Mouse (Mus musculus): ENCODE measurements around the gene Atp1b2. TPM values are rescaled to one million over a fixed set of nuclear protein-coding genes. Genes with fewer than 3 reads are reported as not detected.
A peak's percentile ranks its signal among the peaks of the same experiment; 100 is the strongest.
"Not testable (repeated sequence)": the region's sequence is repeated elsewhere in the genome, so short reads cannot be mapped to it uniquely, and the experiment has no call there.

The Atp1b2 gene
- polyA plus RNA-seq, 1 experiment from 2014 or later, result 22.0 TPM

DNA sequence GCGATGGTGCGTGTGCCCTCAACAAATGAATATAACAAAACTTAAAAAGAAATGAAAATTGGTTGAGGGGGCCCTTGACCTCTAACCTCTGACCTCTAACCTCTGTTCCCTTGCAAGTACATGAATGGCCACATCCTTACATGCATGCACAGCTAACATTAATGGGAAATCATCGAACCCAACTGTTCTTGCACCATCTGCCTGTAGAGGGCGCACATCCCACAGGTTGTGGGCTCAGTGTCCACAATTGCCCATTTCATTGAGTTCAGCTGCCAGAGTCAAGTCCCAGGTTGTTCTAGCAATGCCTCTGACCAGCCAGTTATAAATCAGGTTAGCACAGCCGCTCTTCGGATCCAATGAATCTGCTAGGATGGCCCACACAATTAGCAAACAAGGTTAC lies 22.5 kb upstream of the Atp1b2 start:
- Histone ChIP-seq H3K4me1 (ENCODE audit: control insufficient read depth, insufficient read depth, low read length) (no peaks in the 10 kb centered on the region), H3K4me3 (ENCODE audit: low read depth, low read length) (no peak overlapping the region), H3K27me3 (replicated peaks; ENCODE audit: control insufficient read depth, insufficient read depth, low read length) (no peaks in the 10 kb centered on the region), H3K27ac (ENCODE audit: low read depth, low read length) (no peak overlapping the region), H3K9ac (ENCODE audit: low read length) (no peak overlapping the region), H3K4me2 (ENCODE audit: low read length) (no peak overlapping the region), H3K36me3 (ENCODE audit: control insufficient read depth, insufficient read depth, low read length) (no peaks in the 10 kb centered on the region), H3K9me3 (replicated peaks; ENCODE audit: control insufficient read depth, low read length) (no peaks in the 10 kb centered on the region)
- no peak for ATAC-seq
- 37% methylated on average over 6 of the region's 6 CpGs for WGBS
- peak; percentile 83 for DNase-seq (ENCODE audit: low spot score)

DNA sequence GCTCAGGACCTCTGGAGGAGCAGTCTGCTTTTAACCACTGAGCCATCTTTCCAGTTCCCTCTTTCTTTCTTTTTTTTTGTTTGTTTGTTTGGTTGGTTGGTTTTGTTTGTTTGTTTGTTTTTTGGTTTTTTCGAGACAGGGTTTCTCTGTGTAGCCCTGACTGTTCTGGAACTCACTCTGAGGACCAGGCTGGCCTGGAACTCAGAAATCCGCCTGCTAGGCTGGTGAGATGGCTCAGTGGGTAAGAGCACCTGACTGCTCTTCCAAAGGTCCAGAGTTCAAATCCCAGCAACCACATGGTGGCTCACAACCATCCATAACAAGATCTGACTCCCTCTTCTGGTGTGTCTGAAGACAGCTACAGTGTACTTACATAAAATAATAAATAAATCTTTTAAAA lies 18.6 kb upstream of the Atp1b2 start:
- H3K4me3 ChIP-seq (ENCODE audit: low read depth, low read length); H3K27me3 ChIP-seq (replicated peaks; ENCODE audit: control insufficient read depth, insufficient read depth, low read length); H3K4me2 ChIP-seq (ENCODE audit: low read length); H3K27ac ChIP-seq (ENCODE audit: low read depth, low read length); H3K36me3 ChIP-seq (ENCODE audit: control insufficient read depth, insufficient read depth, low read length); ATAC-seq; H3K9ac ChIP-seq (ENCODE audit: low read length); DNase-seq (ENCODE audit: low spot score); H3K9me3 ChIP-seq (replicated peaks; ENCODE audit: control insufficient read depth, low read length): not testable (repeated sequence)
- H3K4me1 ChIP-seq (ENCODE audit: control insufficient read depth, insufficient read depth, low read length), result peaks cover 10% of the 10 kb centered on the region
- 84% methylated on average over 2 of the region's 2 CpGs for WGBS

DNA sequence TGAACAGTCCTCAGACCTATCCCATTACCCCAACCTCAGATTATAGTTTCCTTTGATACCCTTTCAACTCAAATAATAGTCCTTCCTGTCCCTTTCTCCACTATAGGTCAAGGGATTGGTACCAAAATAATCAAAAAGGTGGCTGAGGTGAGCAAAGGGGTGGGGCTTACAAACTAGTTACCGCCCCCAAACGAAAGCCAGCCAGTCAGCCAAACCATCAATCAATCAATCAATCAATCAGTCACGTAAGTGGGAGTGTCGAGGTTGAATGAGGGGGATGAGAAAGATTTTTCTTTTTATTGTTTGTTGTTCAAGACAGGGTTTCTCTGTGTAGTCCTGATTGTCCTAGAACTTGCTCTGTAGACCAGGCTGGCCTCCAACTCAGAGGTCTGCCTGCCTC lies 17.3 kb upstream of the Atp1b2 start:
- whole genome bisulfite sequencing, result 68% methylated on average over 4 of the region's 4 CpGs
- Histone ChIP-seq H3K27ac (ENCODE audit: low read depth, low read length) (no peak overlapping the region), H3K36me3 (ENCODE audit: control insufficient read depth, insufficient read depth, low read length) (no peaks in the 10 kb centered on the region), H3K27me3 (replicated peaks; ENCODE audit: control insufficient read depth, insufficient read depth, low read length) (no peaks in the 10 kb centered on the region), H3K9me3 (replicated peaks; ENCODE audit: control insufficient read depth, low read length) (no peaks in the 10 kb centered on the region), H3K4me1 (ENCODE audit: control insufficient read depth, insufficient read depth, low read length) (peaks cover 10% of the 10 kb centered on the region), H3K9ac (ENCODE audit: low read length) (peak overlapping the region; percentile 80), H3K4me3 (ENCODE audit: low read depth, low read length) (peak overlapping the region; percentile 45), H3K4me2 (ENCODE audit: low read length) (peak overlapping the region; percentile 77)
- ATAC-seq (no peak), DNase-seq (ENCODE audit: low spot score) (no peak)

DNA sequence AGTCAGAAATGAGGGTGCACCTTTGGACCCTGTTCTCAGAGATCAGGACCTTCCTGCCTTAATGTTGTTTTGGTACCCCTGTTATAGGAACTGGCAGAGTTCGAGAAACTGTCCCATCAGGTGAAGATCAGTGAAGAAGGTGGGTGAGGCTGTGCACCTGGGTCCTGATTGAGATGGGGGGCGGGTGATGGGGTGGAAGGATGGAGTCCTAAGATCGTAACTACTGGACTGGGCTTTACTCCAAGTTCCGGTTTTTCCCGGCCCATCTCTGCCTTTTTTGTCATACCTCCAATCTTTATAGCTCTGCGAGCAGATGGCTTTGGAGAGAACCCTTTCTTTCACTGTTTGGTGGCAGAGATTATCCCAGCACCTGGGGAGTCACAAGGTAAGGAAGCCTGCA lies 16.7 kb upstream of the Atp1b2 start:
- no peak for ATAC-seq
- peak; percentile 13 for DNase-seq (ENCODE audit: low spot score)
- H3K4me3 ChIP-seq (ENCODE audit: low read depth, low read length), result peak overlapping the region; percentile 45
- peak overlapping the region; percentile 60; the same call in 1 of the 2 replicates for H3K27ac ChIP-seq (ENCODE audit: low read depth, low read length)
- H3K4me1 ChIP-seq (ENCODE audit: control insufficient read depth, insufficient read depth, low read length), result peaks cover 10% of the 10 kb centered on the region
- H3K4me2 ChIP-seq (ENCODE audit: low read length), result peak overlapping the region; percentile 77
- H3K36me3 ChIP-seq (ENCODE audit: control insufficient read depth, insufficient read depth, low read length), result no peaks in the 10 kb centered on the region
- no peaks in the 10 kb centered on the region for H3K27me3 ChIP-seq (replicated peaks; ENCODE audit: control insufficient read depth, insufficient read depth, low read length)
- no peaks in the 10 kb centered on the region for H3K9me3 ChIP-seq (replicated peaks; ENCODE audit: control insufficient read depth, low read length)
- peak overlapping the region; percentile 80 for H3K9ac ChIP-seq (ENCODE audit: low read length)
- 38% methylated on average over 6 of the region's 6 CpGs for WGBS

DNA sequence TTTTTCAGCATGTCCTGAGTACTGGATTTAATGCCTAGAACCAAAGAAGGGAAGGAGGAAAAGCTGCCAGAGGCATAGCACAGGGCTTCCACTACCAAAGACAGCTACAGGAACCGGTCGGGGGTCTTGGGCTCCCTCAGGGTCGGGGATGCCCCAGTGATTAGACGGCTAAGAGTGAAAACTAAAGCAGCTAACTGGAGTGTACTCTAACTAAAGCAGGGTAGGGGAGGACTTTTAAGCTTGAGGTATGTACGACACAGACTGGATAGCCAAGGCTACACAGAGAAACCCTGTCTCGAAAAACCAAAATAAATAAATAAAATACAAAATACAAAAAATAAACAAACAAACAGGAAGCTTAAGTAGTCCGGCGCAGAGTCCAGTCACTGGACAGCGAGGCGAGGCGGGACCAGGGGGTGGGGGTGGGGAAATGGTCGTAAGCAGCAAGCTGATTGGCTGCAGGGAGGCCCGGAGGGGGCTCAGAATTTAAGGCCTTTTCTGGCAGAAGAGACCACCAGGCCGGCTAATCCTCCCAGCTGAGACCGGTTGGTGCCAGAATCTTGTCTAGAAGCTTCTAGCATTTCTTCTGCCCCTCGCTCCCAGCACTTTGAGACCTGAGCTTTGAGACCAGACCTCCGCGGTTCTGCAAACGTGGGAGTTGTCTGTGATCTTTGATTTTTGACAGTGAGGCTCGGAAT lies 16.0 kb upstream of the Atp1b2 start, which contains the start of gene Sat2:
TSS of gene Sat2 (plus strand) at position 454 of the 698 bp plus-strand sequence.
- under 1% methylated on average over 20 of the region's 20 CpGs for WGBS
- no peaks in the 10 kb centered on the region for H3K36me3 ChIP-seq (ENCODE audit: control insufficient read depth, insufficient read depth, low read length)

DNA sequence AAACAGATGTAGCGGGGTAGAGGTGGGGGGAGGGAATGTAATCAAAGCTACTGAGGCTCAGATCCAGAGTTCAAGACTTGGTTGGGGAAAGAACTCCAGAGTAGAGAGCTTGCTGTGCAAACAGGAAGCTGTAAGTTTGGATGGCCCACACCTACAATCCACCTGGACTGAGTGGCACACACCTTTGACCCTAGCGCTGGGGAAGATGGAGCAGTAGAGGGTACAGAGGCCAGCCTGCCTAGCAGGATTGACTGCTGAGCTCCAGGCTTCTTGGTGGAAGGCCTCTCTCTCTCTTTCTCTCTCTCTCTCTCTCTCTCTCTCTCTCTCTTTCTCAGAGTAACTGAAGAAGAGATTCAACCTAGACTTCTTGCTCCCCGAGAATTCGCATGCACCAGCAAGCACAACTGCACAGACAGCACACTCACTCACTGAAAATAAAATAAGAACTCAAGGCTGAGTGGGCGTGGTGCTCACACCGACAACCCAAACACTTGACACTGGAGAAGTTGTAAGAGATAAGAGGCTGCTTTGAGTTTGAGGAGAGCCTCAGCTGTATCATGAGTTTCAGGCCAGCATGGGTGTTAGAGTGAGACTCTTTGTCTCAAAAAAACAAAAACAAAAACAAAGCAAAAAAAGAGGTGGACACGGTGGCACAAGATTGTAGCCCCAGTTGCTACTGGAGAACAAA lies 14.8 kb upstream of the Atp1b2 start:
- no peak for DNase-seq (ENCODE audit: low spot score)
- H3K9me3 ChIP-seq (replicated peaks; ENCODE audit: control insufficient read depth, low read length), result no peaks in the 10 kb centered on the region
- no peaks in the 10 kb centered on the region for H3K27me3 ChIP-seq (replicated peaks; ENCODE audit: control insufficient read depth, insufficient read depth, low read length)
- no peak overlapping the region for H3K27ac ChIP-seq (ENCODE audit: low read depth, low read length)
- no peak overlapping the region for H3K4me3 ChIP-seq (ENCODE audit: low read depth, low read length)
- no peak overlapping the region for H3K9ac ChIP-seq (ENCODE audit: low read length)
- no peak overlapping the region for H3K4me2 ChIP-seq (ENCODE audit: low read length)
- peaks cover 10% of the 10 kb centered on the region for H3K4me1 ChIP-seq (ENCODE audit: control insufficient read depth, insufficient read depth, low read length)
- ATAC-seq, result no peak
- H3K36me3 ChIP-seq (ENCODE audit: control insufficient read depth, insufficient read depth, low read length), result no peaks in the 10 kb centered on the region
- 87% methylated on average over 7 of the region's 7 CpGs for WGBS

More for the DNA sequence above, 16.0 kb upstream of the Atp1b2 start, which contains the start of gene Sat2:
- Histone ChIP-seq H3K4me1 (ENCODE audit: control insufficient read depth, insufficient read depth, low read length) (peaks cover 10% of the 10 kb centered on the region), H3K4me2 (ENCODE audit: low read length) (peak within 1 kb of the TSS; percentile 77), H3K9ac (ENCODE audit: low read length) (peak within 1 kb of the TSS; percentile 80), H3K27me3 (replicated peaks; ENCODE audit: control insufficient read depth, insufficient read depth, low read length) (no peaks in the 10 kb centered on the region), H3K4me3 (ENCODE audit: low read depth, low read length) (peak within 1 kb of the TSS; percentile 45), H3K9me3 (replicated peaks; ENCODE audit: control insufficient read depth, low read length) (no peaks in the 10 kb centered on the region), H3K27ac (ENCODE audit: low read depth, low read length) (peak within 1 kb of the TSS; percentile 60)
- DNase-seq (ENCODE audit: low spot score) (peak; percentile 86), ATAC-seq (peak; percentile 92)

DNA sequence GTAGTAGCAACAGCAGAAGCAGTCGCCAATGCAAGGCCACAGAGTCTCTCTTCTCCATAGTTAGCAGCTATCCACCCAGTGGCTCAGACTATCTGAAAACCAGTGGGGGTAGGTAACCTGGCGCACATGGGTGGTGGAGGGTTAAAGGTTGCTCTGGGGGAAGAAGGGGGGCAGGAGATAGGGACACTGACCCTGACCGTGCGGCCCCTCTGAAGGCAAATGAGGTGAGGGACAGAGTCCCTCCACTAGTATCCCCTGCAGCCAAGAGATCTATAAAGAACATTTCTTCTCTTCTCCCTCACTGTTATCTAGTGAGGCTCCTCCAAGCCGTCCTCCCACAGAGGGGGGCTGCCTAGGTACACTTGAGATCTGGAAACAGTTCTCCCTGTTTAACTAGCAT lies 12.1 kb upstream of the Atp1b2 start, which contains the start of gene Shbg:
TSS of gene Shbg (minus strand) at position 101 of the 400 bp plus-strand sequence.
- Histone ChIP-seq H3K27ac (ENCODE audit: low read depth, low read length) (no peak within 1 kb of the TSS), H3K36me3 (ENCODE audit: control insufficient read depth, insufficient read depth, low read length) (no peaks in the 10 kb centered on the region), H3K27me3 (replicated peaks; ENCODE audit: control insufficient read depth, insufficient read depth, low read length) (no peaks in the 10 kb centered on the region), H3K4me2 (ENCODE audit: low read length) (no peak within 1 kb of the TSS), H3K9ac (ENCODE audit: low read length) (peak within 1 kb of the TSS; percentile 2; the same call in 1 of the 2 replicates), H3K4me1 (ENCODE audit: control insufficient read depth, insufficient read depth, low read length) (peaks cover 11% of the 10 kb centered on the region), H3K4me3 (ENCODE audit: low read depth, low read length) (no peak within 1 kb of the TSS), H3K9me3 (replicated peaks; ENCODE audit: control insufficient read depth, low read length) (no peaks in the 10 kb centered on the region)
- DNase-seq (ENCODE audit: low spot score) (no peak), ATAC-seq (no peak)
- 79% methylated on average over 5 of the region's 5 CpGs for WGBS

DNA sequence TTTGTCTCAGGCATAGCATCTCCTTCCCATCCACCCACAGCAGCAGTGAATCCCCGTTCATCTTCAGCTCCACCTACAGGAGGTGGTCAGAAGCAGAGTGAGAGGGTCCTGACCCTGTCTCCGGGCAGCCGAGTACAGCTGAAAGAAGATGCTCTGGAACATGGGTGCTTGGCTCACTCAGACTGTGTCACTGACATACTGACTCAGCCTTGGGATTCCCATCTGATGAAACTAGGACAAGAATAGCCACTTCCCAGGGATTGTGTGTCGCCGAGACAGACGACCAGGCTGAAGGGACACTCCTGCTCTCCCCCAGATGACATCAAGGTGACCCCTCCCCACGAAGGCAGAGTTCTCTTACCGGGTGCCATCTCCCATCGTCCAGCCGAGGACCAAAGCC lies 11.0 kb upstream of the Atp1b2 start:
- Histone ChIP-seq H3K4me1 (ENCODE audit: control insufficient read depth, insufficient read depth, low read length) (peaks cover 6% of the 10 kb centered on the region; the same call in 1 of the 2 replicates), H3K4me3 (ENCODE audit: low read depth, low read length) (no peak overlapping the region), H3K36me3 (ENCODE audit: control insufficient read depth, insufficient read depth, low read length) (no peaks in the 10 kb centered on the region), H3K27ac (ENCODE audit: low read depth, low read length) (no peak overlapping the region), H3K27me3 (replicated peaks; ENCODE audit: control insufficient read depth, insufficient read depth, low read length) (no peaks in the 10 kb centered on the region), H3K4me2 (ENCODE audit: low read length) (no peak overlapping the region), H3K9me3 (replicated peaks; ENCODE audit: control insufficient read depth, low read length) (no peaks in the 10 kb centered on the region), H3K9ac (ENCODE audit: low read length) (peak overlapping the region; percentile 2; the same call in 1 of the 2 replicates)
- ATAC-seq (no peak), DNase-seq (ENCODE audit: low spot score) (no peak)
- 48% methylated on average over 10 of the region's 10 CpGs for WGBS

DNA sequence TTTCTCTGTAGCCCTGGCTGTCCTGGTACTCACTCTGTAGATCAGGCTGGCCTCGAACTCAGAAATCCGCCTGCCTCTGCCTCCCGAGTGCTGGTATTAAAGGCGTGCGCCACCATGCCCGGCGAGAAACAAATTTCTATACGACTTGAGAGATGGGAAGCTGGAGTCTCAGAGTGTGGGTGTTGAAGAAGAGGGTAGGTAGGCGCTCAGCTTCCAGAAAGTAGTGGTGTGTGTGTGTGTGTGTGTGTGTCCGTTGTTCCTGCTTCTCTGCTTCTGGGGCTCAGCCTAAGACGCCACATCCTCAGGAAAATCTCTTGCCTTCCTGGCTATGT lies 8.5 kb upstream of the Atp1b2 start:
- ATAC-seq, result not testable (repeated sequence)

More for the DNA sequence above, 8.5 kb upstream of the Atp1b2 start:
- not testable (repeated sequence) for H3K4me1 ChIP-seq (ENCODE audit: control insufficient read depth, insufficient read depth, low read length); H3K9ac ChIP-seq (ENCODE audit: low read length); H3K36me3 ChIP-seq (ENCODE audit: control insufficient read depth, insufficient read depth, low read length); H3K4me2 ChIP-seq (ENCODE audit: low read length); H3K27me3 ChIP-seq (replicated peaks; ENCODE audit: control insufficient read depth, insufficient read depth, low read length); DNase-seq (ENCODE audit: low spot score); H3K9me3 ChIP-seq (replicated peaks; ENCODE audit: control insufficient read depth, low read length); H3K4me3 ChIP-seq (ENCODE audit: low read depth, low read length); H3K27ac ChIP-seq (ENCODE audit: low read depth, low read length)
- WGBS, result 56% methylated on average over 11 of the region's 11 CpGs
